Mouse (Mus musculus): ENCODE data around the gene Syn3. TPM values are rescaled to one million over a fixed set of nuclear protein-coding genes. Genes with fewer than 3 reads are reported as not detected.

Syn3 gene
- polyA plus RNA-seq, 1 experiment: 9.5 TPM

DNA sequence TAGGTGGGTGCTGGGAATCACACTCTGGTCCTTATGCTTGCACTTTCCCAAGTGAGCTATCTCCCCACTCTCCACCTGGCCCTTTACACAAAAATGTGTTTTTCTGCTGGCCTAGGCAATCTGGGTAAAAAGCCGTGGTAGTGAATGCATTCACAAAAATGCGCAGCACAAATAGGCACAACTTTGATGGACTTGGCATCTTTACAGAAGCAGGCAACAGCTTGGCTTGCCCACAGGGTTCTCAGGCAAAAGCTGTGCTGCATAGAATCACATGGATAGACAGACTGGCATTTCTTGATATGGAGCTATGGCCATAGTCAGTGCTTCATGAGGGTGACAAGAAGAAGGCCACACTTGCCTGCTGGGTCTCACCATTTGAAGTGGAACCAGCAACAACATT is 419.9 kb downstream of the Syn3 start:
- Histone ChIP-seq H3K27me3 (ENCODE audit: control insufficient read depth, insufficient read depth, low read length) (no peaks in the 10 kb centered on the region; the same call in 1 of the 2 replicates), H3K27ac (ENCODE audit: insufficient read depth, low read length) (no peak overlapping the region), H3K4me1 (ENCODE audit: control insufficient read depth, insufficient read depth, low read length) (no peaks in the 10 kb centered on the region), H3K4me3 (replicated peaks; ENCODE audit: insufficient read depth, low read depth, low read length) (no peak overlapping the region)
- TF ChIP-seq POLR2A (IDR thresholded peaks at IDR 0.05; ENCODE audit: borderline replicate concordance, insufficient read depth, low read length): no peak
- TF ChIP-seq CTCF (IDR thresholded peaks at IDR 0.05; ENCODE audit: borderline replicate concordance, insufficient read depth, low read depth, low read length): no peak
- DNase-seq: peak in 1 of 2 experiments; percentile 26
- 22% methylated on average over 2 of the region's 2 CpGs for WGBS

DNA sequence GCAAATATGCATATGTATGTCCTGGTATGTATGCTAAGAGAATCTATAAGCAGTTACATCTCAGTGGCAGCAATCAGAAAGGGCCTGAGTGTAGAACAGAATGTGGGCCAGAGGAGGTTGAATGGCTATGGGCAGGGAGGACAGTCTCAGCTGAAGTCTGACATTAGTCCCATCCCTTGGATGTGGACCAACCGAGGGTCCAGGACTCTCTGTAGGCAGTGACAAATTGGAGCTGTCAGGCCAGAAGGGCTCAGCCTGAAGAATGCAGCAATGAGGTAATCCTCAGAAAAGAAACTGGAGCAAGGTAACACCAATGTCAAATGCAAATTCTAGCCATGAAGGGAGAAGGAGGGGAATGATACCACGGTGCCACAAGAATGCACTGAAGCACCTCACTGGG is 421.4 kb downstream of the Syn3 start:
- 56% methylated on average over 2 of the region's 2 CpGs for WGBS
- no peaks in the 10 kb centered on the region for H3K4me1 ChIP-seq (ENCODE audit: control insufficient read depth, insufficient read depth, low read length)
- TF ChIP-seq POLR2A (IDR thresholded peaks at IDR 0.05; ENCODE audit: borderline replicate concordance, insufficient read depth, low read length) (no peak), CTCF (IDR thresholded peaks at IDR 0.05; ENCODE audit: borderline replicate concordance, insufficient read depth, low read depth, low read length) (no peak)
- no peak for DNase-seq
- no peak overlapping the region for H3K27ac ChIP-seq (ENCODE audit: insufficient read depth, low read length)
- H3K27me3 ChIP-seq (ENCODE audit: control insufficient read depth, insufficient read depth, low read length): no peaks in the 10 kb centered on the region; the same call in 1 of the 2 replicates
- H3K4me3 ChIP-seq (replicated peaks; ENCODE audit: insufficient read depth, low read depth, low read length): no peak overlapping the region

DNA sequence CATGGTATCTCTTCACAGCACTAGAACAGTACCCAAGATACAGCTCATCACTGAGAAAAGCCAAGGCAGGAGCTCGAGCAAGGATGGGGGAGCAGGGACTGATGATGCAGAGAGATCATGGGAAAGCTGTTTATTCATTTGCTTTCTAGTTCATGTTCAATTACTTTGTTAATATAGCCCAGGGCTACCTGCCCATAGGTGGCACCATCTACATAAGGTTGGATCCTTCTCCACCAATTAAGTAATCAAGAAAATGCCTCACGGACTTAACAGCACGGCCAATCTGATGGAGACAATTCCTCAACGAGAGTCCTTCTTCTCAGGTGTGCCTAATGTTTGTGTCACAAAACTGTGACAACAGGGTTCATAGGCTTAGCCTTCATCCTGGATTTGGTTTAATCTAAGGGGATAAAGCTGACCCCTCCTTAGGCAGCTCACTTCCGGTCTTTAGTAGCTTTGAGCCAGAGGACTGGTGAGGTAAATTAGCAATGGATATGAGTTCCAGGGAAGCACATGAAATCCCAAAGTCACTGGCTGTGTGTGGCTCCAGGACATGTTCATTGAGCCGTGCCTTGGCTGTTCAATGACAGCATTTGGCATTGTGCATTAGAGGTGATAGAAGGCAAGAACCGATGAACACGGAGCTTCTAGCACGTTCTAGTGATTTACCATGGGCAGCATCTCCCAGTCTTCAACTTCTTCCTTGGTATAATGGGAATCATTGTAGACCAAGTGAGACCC is 423.6 kb downstream of the Syn3 start:
- no peak overlapping the region for H3K4me3 ChIP-seq (replicated peaks; ENCODE audit: insufficient read depth, low read depth, low read length)
- H3K27ac ChIP-seq (ENCODE audit: insufficient read depth, low read length): no peak overlapping the region
- no peak for TF ChIP-seq POLR2A (IDR thresholded peaks at IDR 0.05; ENCODE audit: borderline replicate concordance, insufficient read depth, low read length)
- WGBS: 44% methylated on average over 9 of the region's 9 CpGs
- H3K4me1 ChIP-seq (ENCODE audit: control insufficient read depth, insufficient read depth, low read length): no peaks in the 10 kb centered on the region
- H3K27me3 ChIP-seq (ENCODE audit: control insufficient read depth, insufficient read depth, low read length): no peaks in the 10 kb centered on the region
- no peak for DNase-seq

- no peak for TF ChIP-seq POLR2A (IDR thresholded peaks at IDR 0.05; ENCODE audit: borderline replicate concordance, insufficient read depth, low read length)
- TF ChIP-seq CTCF (IDR thresholded peaks at IDR 0.05; ENCODE audit: borderline replicate concordance, insufficient read depth, low read depth, low read length): no peak
- no peak for DNase-seq
- Histone ChIP-seq H3K27me3 (ENCODE audit: control insufficient read depth, insufficient read depth, low read length) (no peaks in the 10 kb centered on the region), H3K4me3 (replicated peaks; ENCODE audit: insufficient read depth, low read depth, low read length) (no peak overlapping the region), H3K4me1 (ENCODE audit: control insufficient read depth, insufficient read depth, low read length) (no peaks in the 10 kb centered on the region), H3K27ac (ENCODE audit: insufficient read depth, low read length) (no peak overlapping the region)
- 88% methylated on average over 4 of the region's 4 CpGs for whole genome bisulfite sequencing
Observed at GRCm38 (mm10) chr10:86074134-86074533, 424.6 kb downstream of the Syn3 start.

DNA sequence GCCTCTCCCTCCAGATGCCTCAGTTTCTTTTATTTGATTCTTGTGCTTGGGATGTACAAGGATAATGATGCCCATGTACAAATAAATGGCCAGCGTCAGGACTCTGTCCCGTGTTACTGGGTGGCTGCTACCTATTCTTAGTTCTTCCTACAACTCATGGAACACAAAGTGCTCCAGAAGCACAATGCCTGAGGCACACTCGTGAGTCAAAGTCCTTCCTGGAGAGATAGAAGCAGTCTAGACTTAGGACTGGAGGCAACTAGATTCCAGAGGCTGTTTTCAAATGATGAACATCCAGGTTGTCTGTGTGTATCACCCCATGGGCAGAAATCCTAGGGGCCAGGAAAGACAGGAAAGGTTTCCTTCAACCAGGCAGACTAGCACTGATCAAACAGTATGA is 427.9 kb downstream of the Syn3 start:
- WGBS: 84% methylated on average over 3 of the region's 3 CpGs
- Histone ChIP-seq H3K27me3 (ENCODE audit: control insufficient read depth, insufficient read depth, low read length) (no peaks in the 10 kb centered on the region), H3K4me1 (ENCODE audit: control insufficient read depth, insufficient read depth, low read length) (no peaks in the 10 kb centered on the region), H3K27ac (ENCODE audit: insufficient read depth, low read length) (no peak overlapping the region), H3K4me3 (replicated peaks; ENCODE audit: insufficient read depth, low read depth, low read length) (no peak overlapping the region)
- TF ChIP-seq POLR2A (IDR thresholded peaks at IDR 0.05; ENCODE audit: borderline replicate concordance, insufficient read depth, low read length) (no peak), CTCF (IDR thresholded peaks at IDR 0.05; ENCODE audit: borderline replicate concordance, insufficient read depth, low read depth, low read length) (no peak)
- DNase-seq: no peak

- no peaks in the 10 kb centered on the region for H3K27me3 ChIP-seq (ENCODE audit: control insufficient read depth, insufficient read depth, low read length)
- no peak overlapping the region for H3K4me3 ChIP-seq (replicated peaks; ENCODE audit: insufficient read depth, low read depth, low read length)
- no peaks in the 10 kb centered on the region for H3K4me1 ChIP-seq (ENCODE audit: control insufficient read depth, insufficient read depth, low read length)
- DNase-seq: no peak
- H3K27ac ChIP-seq (ENCODE audit: insufficient read depth, low read length): no peak overlapping the region
- WGBS: 51% methylated on average over 3 of the region's 3 CpGs
- TF ChIP-seq POLR2A (IDR thresholded peaks at IDR 0.05; ENCODE audit: borderline replicate concordance, insufficient read depth, low read length) (no peak), CTCF (IDR thresholded peaks at IDR 0.05; ENCODE audit: borderline replicate concordance, insufficient read depth, low read depth, low read length) (no peak)
Observed at GRCm38 (mm10) chr10:86069341-86069740, 429.4 kb downstream of the Syn3 start.

DNA sequence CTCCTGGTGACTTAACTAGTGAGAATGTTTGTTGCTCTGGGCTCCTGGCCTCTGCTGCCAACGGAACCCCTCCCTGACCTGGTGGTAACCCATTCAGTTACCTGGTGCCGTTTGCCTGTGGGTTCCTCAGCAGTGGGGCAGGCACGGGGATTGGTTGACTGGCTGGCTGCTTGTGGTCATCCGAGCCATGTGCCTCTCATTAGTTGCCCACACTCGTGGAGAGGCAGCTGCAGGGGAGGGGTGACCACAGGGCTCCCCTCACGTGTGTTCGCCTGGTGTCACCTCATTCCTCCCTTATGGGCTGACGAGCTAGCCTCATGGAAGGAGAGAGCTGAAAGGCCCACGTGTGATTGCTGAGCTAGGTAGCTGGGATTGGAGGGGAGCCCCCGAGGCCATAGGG is 430.8 kb downstream of the Syn3 start:
- WGBS: 82% methylated on average over 10 of the region's 10 CpGs
- Histone ChIP-seq H3K4me1 (ENCODE audit: control insufficient read depth, insufficient read depth, low read length) (peaks cover 2% of the 10 kb centered on the region), H3K27ac (ENCODE audit: insufficient read depth, low read length) (no peak overlapping the region), H3K4me3 (replicated peaks; ENCODE audit: insufficient read depth, low read depth, low read length) (no peak overlapping the region), H3K27me3 (ENCODE audit: control insufficient read depth, insufficient read depth, low read length) (no peaks in the 10 kb centered on the region)
- TF ChIP-seq POLR2A (IDR thresholded peaks at IDR 0.05; ENCODE audit: borderline replicate concordance, insufficient read depth, low read length) (no peak), CTCF (IDR thresholded peaks at IDR 0.05; ENCODE audit: borderline replicate concordance, insufficient read depth, low read depth, low read length) (no peak)
- DNase-seq: no peak

DNA sequence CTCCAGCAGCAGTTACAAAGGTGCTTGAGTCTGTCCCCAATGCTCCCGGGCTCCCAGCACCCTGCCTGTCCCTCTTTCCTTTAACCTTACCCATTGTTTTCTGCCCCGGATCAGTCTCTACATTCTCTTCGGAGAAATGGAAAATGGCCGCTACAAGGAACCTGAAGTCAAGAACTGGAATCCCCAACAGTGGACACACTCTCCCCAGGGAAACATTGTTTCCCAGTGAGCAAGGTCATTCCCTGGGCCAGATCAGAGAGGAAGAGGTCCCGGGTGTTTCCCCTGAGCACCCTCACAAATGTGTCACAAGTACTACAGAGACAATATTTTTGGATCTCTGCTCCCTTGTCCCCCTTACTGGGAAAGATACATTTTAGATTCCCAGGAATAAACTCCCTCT is 432.0 kb downstream of the Syn3 start:
- DNase-seq: no peak
- TF ChIP-seq CTCF (IDR thresholded peaks at IDR 0.05; ENCODE audit: borderline replicate concordance, insufficient read depth, low read depth, low read length) (no peak), POLR2A (IDR thresholded peaks at IDR 0.05; ENCODE audit: borderline replicate concordance, insufficient read depth, low read length) (no peak)
- H3K4me3 ChIP-seq (replicated peaks; ENCODE audit: insufficient read depth, low read depth, low read length): no peak overlapping the region
- H3K27me3 ChIP-seq (ENCODE audit: control insufficient read depth, insufficient read depth, low read length): no peaks in the 10 kb centered on the region
- peaks cover 7% of the 10 kb centered on the region for H3K4me1 ChIP-seq (ENCODE audit: control insufficient read depth, insufficient read depth, low read length)
- WGBS: 86% methylated on average over 5 of the region's 5 CpGs
- H3K27ac ChIP-seq (ENCODE audit: insufficient read depth, low read length): no peak overlapping the region
